Comparison of ENCODE assay signal across 8 mouse cellular contexts in the genomic region with DNA sequence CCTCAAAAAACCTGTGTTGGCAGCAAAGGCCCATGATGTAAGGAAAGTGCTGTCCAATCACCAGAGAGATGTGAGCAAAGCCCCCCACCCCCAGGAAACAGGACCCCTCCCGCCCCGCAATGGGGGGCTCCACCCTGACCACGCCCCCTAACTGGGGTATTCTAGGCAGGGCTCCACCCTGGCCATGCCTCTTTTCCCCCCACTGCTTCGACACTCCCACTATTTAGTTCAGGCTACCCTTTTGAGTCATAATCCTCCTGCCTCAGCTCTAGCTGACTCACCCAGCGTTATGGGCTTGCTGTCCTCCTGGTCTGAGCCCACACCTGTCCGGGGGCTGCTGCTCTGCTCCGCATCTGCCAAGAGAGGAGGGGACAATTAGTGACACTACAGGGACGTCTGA. TPM values are rescaled to one million over a fixed set of nuclear protein-coding genes. Genes with fewer than 3 reads are reported as not detected.
DNase-seq lines count a peak whose midpoint lies in the region; ATAC-seq and TF ChIP-seq lines count a peak whose summit lies in the region.

No protein-coding gene starts in this region.

- no peak for TF ChIP-seq CTCF in cerebellum, adult 2 months (IDR thresholded peaks at IDR 0.05; ENCODE audit: borderline replicate concordance, insufficient read depth, low read depth, low read length)
- TF ChIP-seq CTCF in lung, embryonic 14.5 days (IDR thresholded peaks at IDR 0.05; ENCODE audit: low read depth): no peak
- TF ChIP-seq CTCF in lung, adult 2 months (IDR thresholded peaks at IDR 0.05; ENCODE audit: insufficient read depth, low read length): no peak

- H3K4me2 ChIP-seq in lung, embryonic 14.5 days: peak overlapping the region; percentile 49
- H3K4me2 ChIP-seq in hindbrain, embryonic 14.5 days (replicated peaks): 0 out of 2 replicates have a peak overlapping the region, but pooled peaks have one; percentile 4

- no peak for DNase-seq in cerebellum, adult 2 months
- peak; percentile 66 for DNase-seq in lung, embryonic 14.5 days
- DNase-seq in lung, adult 2 months: no peak
- no peak for DNase-seq in hindbrain, embryonic 14.5 days (ENCODE audit: low spot score)
- DNase-seq in urinary bladder, postnatal 4 days (ENCODE audit: low spot score in 2 of 2): no peak
- no peak for DNase-seq in thymus, postnatal 0 days (ENCODE audit: low spot score)

- H3K4me1 ChIP-seq in cerebellum, adult 2 months (ENCODE audit: control insufficient read depth, insufficient read depth, low read length): peaks cover 88% of the 10 kb centered on the region
- peaks cover 49% of the 10 kb centered on the region for H3K4me1 ChIP-seq in lung, embryonic 14.5 days (ENCODE audit: insufficient read depth)
- H3K4me1 ChIP-seq in lung, adult 2 months (ENCODE audit: control insufficient read depth, insufficient read depth, low read length): peaks cover 82% of the 10 kb centered on the region
- peaks cover 45% of the 10 kb centered on the region for H3K4me1 ChIP-seq in hindbrain, embryonic 14.5 days (replicated peaks; ENCODE audit: control insufficient read depth, insufficient read depth, low read length)

- H3K27me3 ChIP-seq in cerebellum, adult 2 months (ENCODE audit: control insufficient read depth, insufficient read depth, low read length): no peaks in the 10 kb centered on the region
- H3K27me3 ChIP-seq in lung, embryonic 14.5 days (ENCODE audit: insufficient read depth, low read length): no peaks in the 10 kb centered on the region
- peaks cover 15% of the 10 kb centered on the region; the same call in 1 of the 2 replicates for H3K27me3 ChIP-seq in hindbrain, embryonic 14.5 days (ENCODE audit: control insufficient read depth, insufficient read depth, low read length)

- peak overlapping the region; percentile 63 for H3K27ac ChIP-seq in cerebellum, adult 2 months (ENCODE audit: insufficient read depth, low read length)
- H3K27ac ChIP-seq in lung, embryonic 14.5 days (ENCODE audit: low read depth): peak overlapping the region; percentile 58
- no peak overlapping the region for H3K27ac ChIP-seq in hindbrain, embryonic 14.5 days
- peak overlapping the region; percentile 93 for H3K27ac ChIP-seq in macrophage

- no peak for TF ChIP-seq POLR2A in cerebellum, adult 2 months (IDR thresholded peaks at IDR 0.05; ENCODE audit: borderline replicate concordance, insufficient read depth, low read length)
- TF ChIP-seq POLR2A in lung, adult 2 months (IDR thresholded peaks at IDR 0.05; ENCODE audit: borderline replicate concordance, extremely low read depth, low read depth, low read length): no peak

- 32% methylated on average over 8 of the region's 8 CpGs for WGBS in cerebellum, adult 2 months
- 33% methylated on average over 8 of the region's 8 CpGs for WGBS in lung, embryonic 14.5 days
- WGBS in lung, adult 2 months: 33% methylated on average over 8 of the region's 8 CpGs
- WGBS in hindbrain, embryonic 14.5 days: 13% methylated on average over 8 of the region's 8 CpGs
- 25% methylated on average over 7 of the region's 8 CpGs for WGBS in macrophage (ENCODE audit: missing documents)

- no peak overlapping the region for H3K4me3 ChIP-seq in cerebellum, adult 2 months (replicated peaks; ENCODE audit: insufficient read depth, low read depth, low read length)
- peak overlapping the region; percentile 19 for H3K4me3 ChIP-seq in lung, embryonic 14.5 days (ENCODE audit: low read depth, low read length)
- no peak overlapping the region for H3K4me3 ChIP-seq in lung, adult 2 months (replicated peaks; ENCODE audit: extremely low read depth, low read depth, low read length)
- no peak overlapping the region for H3K4me3 ChIP-seq in hindbrain, embryonic 14.5 days (replicated peaks; ENCODE audit: low read length)
- peak overlapping the region; percentile 22 for H3K4me3 ChIP-seq in macrophage (ENCODE audit: inconsistent target)

- peaks cover 78% of the 10 kb centered on the region for H3K79me2 ChIP-seq in macrophage (ENCODE audit: inconsistent target)

- H3K9ac ChIP-seq in lung, embryonic 14.5 days: no peak overlapping the region
- no peak overlapping the region for H3K9ac ChIP-seq in hindbrain, embryonic 14.5 days

- peaks cover 62% of the 10 kb centered on the region for H3K36me3 ChIP-seq in lung, embryonic 14.5 days (ENCODE audit: insufficient read depth)
- H3K36me3 ChIP-seq in hindbrain, embryonic 14.5 days (replicated peaks; ENCODE audit: control insufficient read depth, insufficient read depth): peaks cover 41% of the 10 kb centered on the region
- peaks cover under 1% of the 10 kb centered on the region; the same call in 1 of the 2 replicates for H3K36me3 ChIP-seq in macrophage (ENCODE audit: inconsistent target)

- H3K9me3 ChIP-seq in lung, embryonic 14.5 days (ENCODE audit: low read depth, low read length): no peaks in the 10 kb centered on the region
- no peaks in the 10 kb centered on the region for H3K9me3 ChIP-seq in hindbrain, embryonic 14.5 days (ENCODE audit: control insufficient read depth, low read length)

- no peak for ATAC-seq in cerebellum, adult (ENCODE audit: insufficient number of reproducible peaks, low FRiP score, low TSS enrichment)
- ATAC-seq in lung, embryonic 14.5 days (ENCODE audit: insufficient read depth): no peak
- ATAC-seq in hindbrain, embryonic 14.5 days (ENCODE audit: low FRiP score): no peak

RNA-seq across cellular contexts. Expression of gene Smim24, which starts 16.5 kb away (rescaled TPM):
- 1.2 and 1.7 TPM in 2 replicates for polyA plus RNA-seq in cerebellum, adult 2 months (2012; rRNA removed)
- polyA plus RNA-seq in lung, embryonic 14.5 days (2014; fragmentation: Nextera tagmentation; extraction: Ambion mirVana): 2.8 and 3.3 TPM in 2 replicates
- polyA plus RNA-seq in lung, adult 2 months (2012; rRNA removed): 8.8 and 10.1 TPM in 2 replicates
- polyA plus RNA-seq in hindbrain, embryonic 14.5 days (2014; fragmentation: Nextera tagmentation; extraction: Ambion mirVana): 0.84 and 1.3 TPM in 2 replicates
- total RNA-seq in macrophage (2018; cell fraction: chromatin; rRNA removed): 1 to 10 TPM in 19 of 26 experiments, under 1 TPM in 2, not detected in 5; 0.62 to 6.3 (median 2.6) TPM
- total RNA-seq in macrophage (2018; cell fraction: cytosol; rRNA removed): 10 to 100 TPM in 25 of 26 experiments, 1 to 10 TPM in 1; 9.7 to 17.7 (median 13.3) TPM
- 10 to 100 TPM in 1 of 26 experiments, 1 to 10 TPM in 25; 1.4 to 11.8 (median 5.5) TPM for total RNA-seq in macrophage (2018; cell fraction: nucleus; rRNA removed)
- 9.6 to 21.8 TPM (median 14.6 TPM) in 3 replicates for polyA plus RNA-seq in macrophage (2018)
- 12.5 and 14.0 TPM in 2 replicates for polyA plus RNA-seq in thymus, postnatal 0 days (2015; fragmentation: Nextera tagmentation; extraction: Ambion mirVana)

RNA-seq across cellular contexts. Expression of gene Gm48552, which starts 20.5 kb away (rescaled TPM):
- polyA plus RNA-seq in cerebellum, adult 2 months (2012; rRNA removed): 10.7 and 13.8 TPM in 2 replicates
- polyA plus RNA-seq in lung, embryonic 14.5 days (2014; fragmentation: Nextera tagmentation; extraction: Ambion mirVana): 1.3 and 1.4 TPM in 2 replicates
- 3.6 and 5.9 TPM in 2 replicates for polyA plus RNA-seq in lung, adult 2 months (2012; rRNA removed)
- polyA plus RNA-seq in hindbrain, embryonic 14.5 days (2014; fragmentation: Nextera tagmentation; extraction: Ambion mirVana): 1.9 and 2.2 TPM in 2 replicates
- total RNA-seq in macrophage (2018; cell fraction: chromatin; rRNA removed): 1 to 10 TPM in 17 of 26 experiments, not detected in 9; 1.1 to 5.7 (median 2.3) TPM
- 1 to 10 TPM in 1 of 26 experiments, under 1 TPM in 7, not detected in 18; 0.22 to 1.1 (median 0.36) TPM for total RNA-seq in macrophage (2018; cell fraction: cytosol; rRNA removed)
- 1 to 10 TPM in 9 of 26 experiments, under 1 TPM in 1, not detected in 16; 0.63 to 8.6 (median 2.8) TPM for total RNA-seq in macrophage (2018; cell fraction: nucleus; rRNA removed)
- 0.57 TPM in 1 of 3 replicates, not detected in the others for polyA plus RNA-seq in macrophage (2018)
- polyA plus RNA-seq in thymus, postnatal 0 days (2015; fragmentation: Nextera tagmentation; extraction: Ambion mirVana): 0.72 and 1.5 TPM in 2 replicates

RNA-seq across cellular contexts. Expression of gene Gm48551, which starts 25.1 kb away (rescaled TPM):
- polyA plus RNA-seq in cerebellum, adult 2 months (2012; rRNA removed): 10.2 and 10.8 TPM in 2 replicates
- polyA plus RNA-seq in lung, embryonic 14.5 days (2014; fragmentation: Nextera tagmentation; extraction: Ambion mirVana): 2.8 and 3.8 TPM in 2 replicates
- 3.7 and 6.3 TPM in 2 replicates for polyA plus RNA-seq in lung, adult 2 months (2012; rRNA removed)
- polyA plus RNA-seq in hindbrain, embryonic 14.5 days (2014; fragmentation: Nextera tagmentation; extraction: Ambion mirVana): 5.5 and 5.7 TPM in 2 replicates
- 1 to 10 TPM in 22 of 26 experiments, under 1 TPM in 3, not detected in 1; 0.38 to 4.3 (median 2.4) TPM for total RNA-seq in macrophage (2018; cell fraction: chromatin; rRNA removed)
- total RNA-seq in macrophage (2018; cell fraction: cytosol; rRNA removed): 1 to 10 TPM in 1 of 26 experiments, under 1 TPM in 25; 0.15 to 1.2 (median 0.53) TPM
- 1 to 10 TPM in 25 of 26 experiments, under 1 TPM in 1; 0.81 to 7.0 (median 2.7) TPM for total RNA-seq in macrophage (2018; cell fraction: nucleus; rRNA removed)
- polyA plus RNA-seq in macrophage (2018): 0.07 to 1.0 TPM (median 0.46 TPM) in 3 replicates
- 2.3 TPM in 2 replicates for polyA plus RNA-seq in thymus, postnatal 0 days (2015; fragmentation: Nextera tagmentation; extraction: Ambion mirVana)

RNA-seq across cellular contexts. Expression of gene Dohh, which starts 25.1 kb away (rescaled TPM):
- polyA plus RNA-seq in cerebellum, adult 2 months (2012; rRNA removed): 87.7 and 93.1 TPM in 2 replicates
- 57.5 and 67.0 TPM in 2 replicates for polyA plus RNA-seq in lung, embryonic 14.5 days (2014; fragmentation: Nextera tagmentation; extraction: Ambion mirVana)
- polyA plus RNA-seq in lung, adult 2 months (2012; rRNA removed): 79.2 and 83.4 TPM in 2 replicates
- polyA plus RNA-seq in hindbrain, embryonic 14.5 days (2014; fragmentation: Nextera tagmentation; extraction: Ambion mirVana): 68.9 TPM in 2 replicates
- total RNA-seq in macrophage (2018; cell fraction: chromatin; rRNA removed): 10 to 100 TPM in 20 of 26 experiments, 1 to 10 TPM in 6; 5.0 to 26.5 (median 14.1) TPM
- 10 to 100 TPM; 21.6 to 41.1 (median 29.6) TPM for total RNA-seq in macrophage (2018; cell fraction: cytosol; rRNA removed)
- total RNA-seq in macrophage (2018; cell fraction: nucleus; rRNA removed): 10 to 100 TPM in 24 of 26 experiments, 1 to 10 TPM in 2; 9.0 to 30.8 (median 16.6) TPM
- 21.0 to 48.1 TPM (median 32.0 TPM) in 3 replicates for polyA plus RNA-seq in macrophage (2018)
- polyA plus RNA-seq in thymus, postnatal 0 days (2015; fragmentation: Nextera tagmentation; extraction: Ambion mirVana): 71.3 and 78.7 TPM in 2 replicates

RNA-seq across cellular contexts. Expression of gene Fzr1, which starts 31.0 kb away (rescaled TPM):
- polyA plus RNA-seq in cerebellum, adult 2 months (2012; rRNA removed): 75.8 and 81.5 TPM in 2 replicates
- 109 and 116 TPM in 2 replicates for polyA plus RNA-seq in lung, embryonic 14.5 days (2014; fragmentation: Nextera tagmentation; extraction: Ambion mirVana)
- 59.3 and 61.8 TPM in 2 replicates for polyA plus RNA-seq in lung, adult 2 months (2012; rRNA removed)
- polyA plus RNA-seq in hindbrain, embryonic 14.5 days (2014; fragmentation: Nextera tagmentation; extraction: Ambion mirVana): 119 and 125 TPM in 2 replicates
- 10 to 100 TPM; 37.1 to 93.5 (median 67.0) TPM for total RNA-seq in macrophage (2018; cell fraction: chromatin; rRNA removed)
- 10 to 100 TPM; 14.6 to 29.0 (median 20.0) TPM for total RNA-seq in macrophage (2018; cell fraction: cytosol; rRNA removed)
- total RNA-seq in macrophage (2018; cell fraction: nucleus; rRNA removed): 10 to 100 TPM; 20.2 to 46.0 (median 34.3) TPM
- polyA plus RNA-seq in macrophage (2018): 12.9 to 17.0 TPM (median 15.3 TPM) in 3 replicates
- polyA plus RNA-seq in thymus, postnatal 0 days (2015; fragmentation: Nextera tagmentation; extraction: Ambion mirVana): 87.1 and 96.9 TPM in 2 replicates

Comparison
In these comparisons a context has a peak if more than half of its experiments do, and no peak if none do; other contexts are left out.
1. H3K4me3 ChIP-seq: peak in lung, embryonic 14.5 days (single experiment) and macrophage (single experiment); none in cerebellum, adult 2 months (single experiment), lung, adult 2 months (single experiment) and hindbrain, embryonic 14.5 days (single experiment).